Mouse (Mus musculus): ENCODE results near the gene Ajm1. TPM values are rescaled to one million over a fixed set of nuclear protein-coding genes. Genes with fewer than 3 reads are reported as not detected.

The Ajm1 gene
- polyA plus RNA-seq, 1 experiment = 2.2 TPM

- Histone ChIP-seq H3K27me3 (ENCODE audit: control insufficient read depth, insufficient read depth, low read length) (peaks cover 31% of the 10 kb centered on the region), H3K4me1 (ENCODE audit: control insufficient read depth, insufficient read depth, insufficient read length, low read length) (peaks cover 27% of the 10 kb centered on the region), H3K36me3 (ENCODE audit: control insufficient read depth, insufficient read depth, low read length) (no peaks in the 10 kb centered on the region), H3K4me3 (ENCODE audit: low read depth, low read length) (peak within 1 kb of the TSS; percentile 72), H3K27ac (ENCODE audit: insufficient read depth, low read depth, low read length) (peak within 1 kb of the TSS; percentile 68)
- WGBS = under 1% methylated on average over 44 of the region's 45 CpGs
- no peak for TF ChIP-seq CTCF (IDR thresholded peaks at IDR 0.05; ENCODE audit: extremely low read depth, insufficient read length, insufficient replicate concordance, low read depth, low read length)
- peak; percentile 61; the same call in 1 of the 2 replicates for TF ChIP-seq POLR2A (IDR thresholded peaks at IDR 0.05; ENCODE audit: low read depth, low read length)
Observed at GRCm38 (mm10) chr2:25574579-25575431, 6.8 kb downstream of the Ajm1 start, which contains the start of the genes Mamdc4 and Phpt1. Gene Mamdc4 (minus strand): TSS chr2:25574845. Gene Phpt1 (minus strand): TSS chr2:25575224.

GRCm38 (mm10) chr2:25574136-25574535 lies 7.4 kb downstream of the Ajm1 start:
- no peaks in the 10 kb centered on the region for H3K36me3 ChIP-seq (ENCODE audit: control insufficient read depth, insufficient read depth, low read length)
- H3K4me1 ChIP-seq (ENCODE audit: control insufficient read depth, insufficient read depth, insufficient read length, low read length) = peaks cover 27% of the 10 kb centered on the region
- H3K27me3 ChIP-seq (ENCODE audit: control insufficient read depth, insufficient read depth, low read length) = peaks cover 24% of the 10 kb centered on the region
- 5% methylated on average over 11 of the region's 11 CpGs for WGBS
- no peak overlapping the region for H3K27ac ChIP-seq (ENCODE audit: insufficient read depth, low read depth, low read length)
- TF ChIP-seq CTCF (IDR thresholded peaks at IDR 0.05; ENCODE audit: extremely low read depth, insufficient read length, insufficient replicate concordance, low read depth, low read length) (no peak), POLR2A (IDR thresholded peaks at IDR 0.05; ENCODE audit: low read depth, low read length) (no peak)
- H3K4me3 ChIP-seq (ENCODE audit: low read depth, low read length) = peak overlapping the region; percentile 72

- Histone ChIP-seq H3K27ac (ENCODE audit: insufficient read depth, low read depth, low read length) (no peak overlapping the region), H3K4me3 (ENCODE audit: low read depth, low read length) (no peak overlapping the region), H3K4me1 (ENCODE audit: control insufficient read depth, insufficient read depth, insufficient read length, low read length) (peaks cover 34% of the 10 kb centered on the region), H3K36me3 (ENCODE audit: control insufficient read depth, insufficient read depth, low read length) (no peaks in the 10 kb centered on the region), H3K27me3 (ENCODE audit: control insufficient read depth, insufficient read depth, low read length) (peaks cover 14% of the 10 kb centered on the region)
- WGBS = 76% methylated on average over 2 of the region's 2 CpGs
- TF ChIP-seq POLR2A (IDR thresholded peaks at IDR 0.05; ENCODE audit: low read depth, low read length) = no peak
- TF ChIP-seq CTCF (IDR thresholded peaks at IDR 0.05; ENCODE audit: extremely low read depth, insufficient read length, insufficient replicate concordance, low read depth, low read length) = no peak
Observed at GRCm38 (mm10) chr2:25573068-25573467, 8.5 kb downstream of the Ajm1 start.

GRCm38 (mm10) chr2:25571221-25571620 lies 10.3 kb downstream of the Ajm1 start:
- H3K4me1 ChIP-seq (ENCODE audit: control insufficient read depth, insufficient read depth, insufficient read length, low read length) = peaks cover 29% of the 10 kb centered on the region
- WGBS = 70% methylated on average over 4 of the region's 4 CpGs
- no peak overlapping the region for H3K27ac ChIP-seq (ENCODE audit: insufficient read depth, low read depth, low read length)
- no peaks in the 10 kb centered on the region for H3K27me3 ChIP-seq (ENCODE audit: control insufficient read depth, insufficient read depth, low read length)
- TF ChIP-seq CTCF (IDR thresholded peaks at IDR 0.05; ENCODE audit: extremely low read depth, insufficient read length, insufficient replicate concordance, low read depth, low read length) (no peak), POLR2A (IDR thresholded peaks at IDR 0.05; ENCODE audit: low read depth, low read length) (no peak)
- no peak overlapping the region for H3K4me3 ChIP-seq (ENCODE audit: low read depth, low read length)
- H3K36me3 ChIP-seq (ENCODE audit: control insufficient read depth, insufficient read depth, low read length) = no peaks in the 10 kb centered on the region

GRCm38 (mm10) chr2:25569323-25569722 lies 12.2 kb downstream of the Ajm1 start:
- WGBS = 88% methylated on average over 3 of the region's 3 CpGs
- Histone ChIP-seq H3K27ac (ENCODE audit: insufficient read depth, low read depth, low read length) (no peak overlapping the region), H3K4me3 (ENCODE audit: low read depth, low read length) (no peak overlapping the region), H3K27me3 (ENCODE audit: control insufficient read depth, insufficient read depth, low read length) (no peaks in the 10 kb centered on the region), H3K4me1 (ENCODE audit: control insufficient read depth, insufficient read depth, insufficient read length, low read length) (peaks cover 31% of the 10 kb centered on the region), H3K36me3 (ENCODE audit: control insufficient read depth, insufficient read depth, low read length) (peaks cover 5% of the 10 kb centered on the region; the same call in 1 of the 2 replicates)
- TF ChIP-seq CTCF (IDR thresholded peaks at IDR 0.05; ENCODE audit: extremely low read depth, insufficient read length, insufficient replicate concordance, low read depth, low read length) (no peak), POLR2A (IDR thresholded peaks at IDR 0.05; ENCODE audit: low read depth, low read length) (no peak)

GRCm38 (mm10) chr2:25568473-25569019 lies 13.0 kb downstream of the Ajm1 start:
- Histone ChIP-seq H3K4me3 (ENCODE audit: low read depth, low read length) (no peak overlapping the region), H3K27ac (ENCODE audit: insufficient read depth, low read depth, low read length) (no peak overlapping the region), H3K4me1 (ENCODE audit: control insufficient read depth, insufficient read depth, insufficient read length, low read length) (peaks cover 34% of the 10 kb centered on the region), H3K36me3 (ENCODE audit: control insufficient read depth, insufficient read depth, low read length) (peaks cover 10% of the 10 kb centered on the region), H3K27me3 (ENCODE audit: control insufficient read depth, insufficient read depth, low read length) (no peaks in the 10 kb centered on the region)
- TF ChIP-seq CTCF (IDR thresholded peaks at IDR 0.05; ENCODE audit: extremely low read depth, insufficient read length, insufficient replicate concordance, low read depth, low read length) = no peak
- TF ChIP-seq POLR2A (IDR thresholded peaks at IDR 0.05; ENCODE audit: low read depth, low read length) = no peak
- WGBS = 35% methylated on average over 6 of the region's 6 CpGs

- Histone ChIP-seq H3K4me1 (ENCODE audit: control insufficient read depth, insufficient read depth, insufficient read length, low read length) (peaks cover 51% of the 10 kb centered on the region), H3K4me3 (ENCODE audit: low read depth, low read length) (no peak overlapping the region), H3K27me3 (ENCODE audit: control insufficient read depth, insufficient read depth, low read length) (no peaks in the 10 kb centered on the region), H3K36me3 (ENCODE audit: control insufficient read depth, insufficient read depth, low read length) (peaks cover 29% of the 10 kb centered on the region), H3K27ac (ENCODE audit: insufficient read depth, low read depth, low read length) (no peak overlapping the region)
- no peak for TF ChIP-seq POLR2A (IDR thresholded peaks at IDR 0.05; ENCODE audit: low read depth, low read length)
- TF ChIP-seq CTCF (IDR thresholded peaks at IDR 0.05; ENCODE audit: extremely low read depth, insufficient read length, insufficient replicate concordance, low read depth, low read length) = no peak
- 82% methylated on average over 6 of the region's 6 CpGs for WGBS
Observed at GRCm38 (mm10) chr2:25566558-25566957, 15.0 kb downstream of the Ajm1 start.

Measured in small intestine, adult 2 months (tissue).